Mouse (Mus musculus) kidney, postnatal 0 days (tissue): Measurements from ENCODE around the gene Clcn5. TPM values are rescaled to one million over a fixed set of nuclear protein-coding genes. Genes with fewer than 3 reads are reported as not detected.

Experiments used
- ATAC-seq: fragments of 200-750 bp; cut with Nextera tagmentation; replicated peaks from 2 replicates; pipeline ENCODE4 v1.8.0; 2017; ENCODE audit warnings: low read depth, moderate number of reproducible peaks, moderate TSS enrichment, moderate library complexity; ENCODE audit not compliant: low FRiP score
- DNase-seq: peaks from one replicate; pipeline ENCODE4 v3.0.0-alpha.2; 2016; ENCODE audit warnings: low spot score
- H3K27ac ChIP-seq: fragments of 300-500 bp; sonication (generic); 2 replicates; pipeline ENCODE4 v1.5.1; 2014; ENCODE audit warnings: mild to moderate bottlenecking
- H3K27me3 ChIP-seq: fragments of 300-500 bp; sonication (generic); 2 replicates; pipeline ENCODE4 v1.6.1; 2014; ENCODE audit warnings: low read length, mixed read lengths; ENCODE audit not compliant: insufficient read depth
- H3K36me3 ChIP-seq: fragments of 300-500 bp; sonication (generic); 2 replicates; pipeline ENCODE4 v1.6.1; 2014; ENCODE audit warnings: low read length, mixed read lengths; ENCODE audit not compliant: insufficient read depth
- H3K4me1 ChIP-seq: fragments of 300-500 bp; sonication (generic); replicated peaks from 2 replicates; pipeline ENCODE4 v1.6.1; 2014; ENCODE audit warnings: antibody characterized with exemption, low read length, mixed read lengths; ENCODE audit not compliant: insufficient read depth
- H3K4me2 ChIP-seq: fragments of 300-500 bp; sonication (generic); 2 replicates; pipeline ENCODE4 v1.6.1; 2014; ENCODE audit warnings: mild to moderate bottlenecking, low read length, moderate library complexity, mixed read lengths
- H3K4me3 ChIP-seq: fragments of 300-500 bp; sonication (generic); replicated peaks from 2 replicates; pipeline ENCODE4 v1.5.1; 2014; ENCODE audit warnings: low read depth, low read length
- H3K9ac ChIP-seq: fragments of 300-500 bp; sonication (generic); 2 replicates; pipeline ENCODE4 v1.6.1; 2014; ENCODE audit warnings: low read depth, low read length
- H3K9me3 ChIP-seq: fragments of 300-500 bp; sonication (generic); replicated peaks from 2 replicates; pipeline ENCODE4 v1.6.1; 2016; ENCODE audit warnings: low read length, inconsistent platforms, mixed read lengths
- CTCF ChIP-seq: IDR thresholded peaks from 2 replicates; pipeline ENCODE4 v1.5.1; 2016; ENCODE audit warnings: antibody characterized with exemption, low read depth, mild to moderate bottlenecking, moderate library complexity
- WGBS: fragments of 180-500 bp; shearing (Covaris S2); extraction: QIAGEN DNeasy Blood & Tissue Kit; methylation state at CpG from one replicate; pipeline ENCODE4 v1.1.7; 2014; 5-methylcytosine and 5-hydroxymethylcytosine counted together
- polyA plus RNA-seq: library from polyadenylated mRNA; unstranded; fragments of >200 nt; fragmentation: Nextera tagmentation; extraction: Ambion mirVana; gene quantifications from 2 replicates; pipeline ENCODE4 v1.2.1, GENCODE M21; 2015

The Clcn5 gene
- polyA plus RNA-seq = 12.5 and 13.7 TPM in 2 replicates

- Histone ChIP-seq H3K27ac (peak within 1 kb of the TSS; percentile 84), H3K4me2 (peak within 1 kb of the TSS; percentile 68), H3K4me1 (no peaks in the 10 kb centered on the region), H3K9me3 (no peaks in the 10 kb centered on the region), H3K4me3 (peak within 1 kb of the TSS; percentile 45), H3K27me3 (no peaks in the 10 kb centered on the region), H3K36me3 (no peaks in the 10 kb centered on the region), H3K9ac (peak within 1 kb of the TSS; percentile 52)
- WGBS = 21% methylated on average over 42 of the region's 43 CpGs
- TF ChIP-seq CTCF = no peak; the same call in 1 of the 2 replicates
- peak; percentile 99 for ATAC-seq
- peak; percentile 95 for DNase-seq
Measured at GRCm38 (mm10) chrX:7319089-7319721, at the start of gene Clcn5. Gene Clcn5 (minus strand): TSS chrX:7319358.

DNA sequence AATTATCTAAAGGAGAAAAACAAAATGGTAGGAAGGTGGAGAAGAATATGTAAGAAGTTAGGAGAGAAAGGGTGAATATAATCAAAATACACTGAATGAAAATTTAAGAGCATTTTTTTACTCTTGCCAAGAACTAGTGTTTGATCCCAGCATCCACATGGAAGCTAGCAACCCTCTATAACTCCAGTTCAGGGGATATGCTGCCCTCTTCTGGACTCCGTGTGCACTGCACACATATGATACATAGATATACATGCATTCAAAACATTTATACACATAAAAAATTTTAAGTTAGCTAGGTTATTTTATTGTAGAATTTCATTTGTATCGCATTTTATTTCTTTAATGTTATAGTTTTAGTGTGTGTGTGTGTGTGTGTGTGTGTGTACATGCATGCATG, 6.3 kb upstream of the Clcn5 start:
- H3K36me3 ChIP-seq = no peaks in the 10 kb centered on the region
- H3K27ac ChIP-seq = no peak overlapping the region
- no peak for DNase-seq
- no peak overlapping the region for H3K4me3 ChIP-seq
- no peak overlapping the region for H3K4me2 ChIP-seq
- no peaks in the 10 kb centered on the region for H3K4me1 ChIP-seq
- no peaks in the 10 kb centered on the region for H3K27me3 ChIP-seq
- TF ChIP-seq CTCF = peak; percentile 40; the same call in 1 of the 2 replicates
- no peak for ATAC-seq
- H3K9ac ChIP-seq = no peak overlapping the region
- WGBS = 42% methylated on average over 2 of the region's 2 CpGs
- no peaks in the 10 kb centered on the region for H3K9me3 ChIP-seq

DNA sequence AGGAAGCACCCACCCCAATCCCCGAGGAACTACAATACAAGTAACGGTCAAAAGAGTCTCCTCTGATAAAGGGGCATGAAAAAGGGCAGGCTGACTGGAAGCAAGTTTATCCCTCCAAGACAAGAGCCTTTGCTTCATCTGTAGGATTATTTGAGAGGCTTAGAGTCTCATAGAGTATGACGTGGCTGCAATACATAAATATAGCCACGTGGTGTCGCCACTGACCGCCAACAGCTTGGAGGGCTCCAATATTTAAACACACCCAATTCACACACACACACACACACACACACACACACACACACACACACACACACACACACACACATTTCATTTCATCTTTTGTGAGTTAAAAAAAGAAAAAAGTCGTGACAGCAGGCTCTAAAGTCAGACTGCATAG, 3.1 kb upstream of the Clcn5 start:
- Histone ChIP-seq H3K36me3 (no peaks in the 10 kb centered on the region), H3K4me2 (no peak overlapping the region), H3K4me1 (no peaks in the 10 kb centered on the region), H3K27me3 (no peaks in the 10 kb centered on the region), H3K4me3 (no peak overlapping the region), H3K9ac (no peak overlapping the region), H3K9me3 (no peaks in the 10 kb centered on the region), H3K27ac (no peak overlapping the region)
- no peak for ATAC-seq
- peak; percentile 37 for DNase-seq
- peak; percentile 71 for TF ChIP-seq CTCF
- WGBS = 15% methylated on average over 7 of the region's 7 CpGs

DNA sequence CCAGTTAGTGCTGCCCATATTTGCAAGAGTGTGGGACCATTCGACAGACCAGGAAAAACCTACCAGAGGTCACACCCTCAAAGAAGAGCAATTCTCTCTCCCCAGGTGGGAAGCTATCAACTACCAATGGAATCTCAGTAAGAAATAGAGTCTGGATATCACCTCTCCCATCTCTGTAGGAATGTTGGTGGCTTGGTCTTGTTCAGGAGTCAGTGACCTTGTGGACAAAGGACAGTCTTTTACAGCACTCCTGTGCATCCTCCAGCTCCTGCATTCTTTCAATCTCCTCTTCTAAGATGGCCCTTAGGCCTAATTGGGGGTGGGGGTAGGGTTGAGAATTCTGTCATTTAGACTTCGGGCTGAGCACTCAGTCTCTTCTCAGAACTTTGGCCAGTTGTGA, 1.4 kb upstream of the Clcn5 start:
- Histone ChIP-seq H3K27ac (no peak overlapping the region), H3K4me3 (no peak overlapping the region), H3K4me2 (no peak overlapping the region), H3K4me1 (no peaks in the 10 kb centered on the region), H3K36me3 (no peaks in the 10 kb centered on the region), H3K27me3 (no peaks in the 10 kb centered on the region), H3K9ac (no peak overlapping the region), H3K9me3 (no peaks in the 10 kb centered on the region)
- DNase-seq = no peak
- no peak for ATAC-seq
- no peak for TF ChIP-seq CTCF
- 58% methylated on average over 2 of the region's 2 CpGs for WGBS

- no peaks in the 10 kb centered on the region for H3K4me1 ChIP-seq
- peak overlapping the region; percentile 84 for H3K27ac ChIP-seq
- H3K27me3 ChIP-seq = no peaks in the 10 kb centered on the region
- H3K36me3 ChIP-seq = no peaks in the 10 kb centered on the region
- peak overlapping the region; percentile 52 for H3K9ac ChIP-seq
- H3K4me3 ChIP-seq = peak overlapping the region; percentile 45
- ATAC-seq = peak; percentile 75
- peak overlapping the region; percentile 68 for H3K4me2 ChIP-seq
- WGBS = 18% methylated on average over 37 of the region's 37 CpGs
- TF ChIP-seq CTCF = no peak
- no peaks in the 10 kb centered on the region for H3K9me3 ChIP-seq
- DNase-seq = peak; percentile 36
Measured at GRCm38 (mm10) chrX:7318551-7319025, 570 bp downstream of the Clcn5 start.

DNA sequence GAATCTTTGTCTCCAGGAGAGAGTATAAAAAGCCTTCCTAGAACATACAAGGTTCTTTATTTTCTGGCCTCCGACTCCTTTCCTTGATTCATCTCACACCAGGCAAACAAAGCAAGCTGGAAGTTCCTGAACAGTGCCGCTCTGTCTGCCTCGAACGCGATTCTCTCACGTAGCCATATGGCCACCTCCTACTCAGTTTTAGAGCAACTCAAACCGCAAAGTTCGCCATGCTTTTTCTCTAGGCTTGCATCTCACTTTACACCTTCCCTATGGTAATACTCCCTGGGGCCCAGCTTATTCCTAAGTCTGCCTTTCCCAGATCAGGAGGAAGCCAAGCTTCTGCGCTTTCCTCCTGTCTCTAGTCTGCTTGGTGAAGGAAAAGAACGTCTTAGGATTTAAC, 4.0 kb downstream of the Clcn5 start:
- no peak overlapping the region for H3K4me2 ChIP-seq
- H3K9me3 ChIP-seq = no peaks in the 10 kb centered on the region
- H3K36me3 ChIP-seq = no peaks in the 10 kb centered on the region
- DNase-seq = peak; percentile 3
- no peak for ATAC-seq
- no peak for TF ChIP-seq CTCF
- WGBS = 47% methylated on average over 10 of the region's 10 CpGs
- no peak overlapping the region for H3K4me3 ChIP-seq
- H3K4me1 ChIP-seq = no peaks in the 10 kb centered on the region
- H3K27me3 ChIP-seq = no peaks in the 10 kb centered on the region
- H3K9ac ChIP-seq = no peak overlapping the region
- no peak overlapping the region for H3K27ac ChIP-seq
